Mouse (Mus musculus) hindbrain, embryonic 16.5 days (tissue): ENCODE measurements around the gene Trim17. TPM values are rescaled to one million over a fixed set of nuclear protein-coding genes. Genes with fewer than 3 reads are reported as not detected.

Experiments used
- ATAC-seq: fragments of 200-750 bp; cut with Nextera tagmentation; 2 replicates; pipeline ENCODE4 v1.8.0; 2017; ENCODE audit warnings: moderate TSS enrichment, moderate library complexity
- H3K27ac ChIP-seq: fragments of 300-500 bp; sonication (generic); 2 replicates; pipeline ENCODE4 v1.5.1; 2014; ENCODE audit warnings: low read depth, mild to moderate bottlenecking, control low read depth, low read length, moderate library complexity
- H3K27me3 ChIP-seq: fragments of 300-500 bp; sonication (generic); replicated peaks from 2 replicates; pipeline ENCODE4 v1.6.1; 2014; ENCODE audit warnings: low read length; ENCODE audit not compliant: control insufficient read depth, insufficient read depth
- H3K36me3 ChIP-seq: fragments of 300-500 bp; sonication (generic); 2 replicates; pipeline ENCODE4 v1.6.1; 2014; ENCODE audit warnings: mild to moderate bottlenecking, low read length, moderate library complexity, mixed read lengths; ENCODE audit not compliant: control insufficient read depth, insufficient read depth
- H3K4me1 ChIP-seq: fragments of 300-500 bp; sonication (generic); 2 replicates; pipeline ENCODE4 v1.6.1; 2014; ENCODE audit warnings: low read depth, low read length; ENCODE audit not compliant: control insufficient read depth, insufficient read depth
- H3K4me2 ChIP-seq: fragments of 300-500 bp; sonication (generic); 2 replicates; pipeline ENCODE4 v1.6.1; 2014; ENCODE audit warnings: mild to moderate bottlenecking, low read length, control low read depth, moderate library complexity
- H3K4me3 ChIP-seq: fragments of 300-500 bp; sonication (generic); 2 replicates; pipeline ENCODE4 v1.5.1; 2014; ENCODE audit warnings: mild to moderate bottlenecking, low read length, control low read depth, moderate library complexity
- H3K9ac ChIP-seq: fragments of 300-500 bp; sonication (generic); 2 replicates; pipeline ENCODE4 v1.6.1; 2014; ENCODE audit warnings: low read depth, mild to moderate bottlenecking, control low read depth, low read length, moderate library complexity
- H3K9me3 ChIP-seq: fragments of 300-500 bp; sonication (generic); 2 replicates; pipeline ENCODE4 v1.6.1; 2014; ENCODE audit warnings: mild to moderate bottlenecking, low read length, moderate library complexity; ENCODE audit not compliant: control insufficient read depth
- WGBS: fragments of 180-500 bp; shearing (Covaris S2); extraction: QIAGEN DNeasy Blood & Tissue Kit; methylation state at CpG from one replicate; pipeline ENCODE4 v1.1.7; 2014; 5-methylcytosine and 5-hydroxymethylcytosine counted together
- polyA plus RNA-seq: library from polyadenylated mRNA; unstranded; fragments of >200 nt; fragmentation: Nextera tagmentation; extraction: Ambion mirVana; gene quantifications from 2 replicates; pipeline ENCODE4 v1.2.1, GENCODE M21; 2015

The Trim17 gene
- polyA plus RNA-seq, 1 experiment from 2014 or later: 1.1 TPM

GRCm38 (mm10) chr11:58926651-58927050, 27.8 kb upstream of the Trim17 start:
- Histone ChIP-seq H3K4me2 (no peak overlapping the region), H3K27me3 (no peaks in the 10 kb centered on the region), H3K9ac (no peak overlapping the region), H3K36me3 (peaks cover 4% of the 10 kb centered on the region), H3K27ac (no peak overlapping the region), H3K9me3 (no peaks in the 10 kb centered on the region), H3K4me3 (no peak overlapping the region), H3K4me1 (no peaks in the 10 kb centered on the region)
- 87% methylated on average over 2 of the region's 3 CpGs for WGBS
- ATAC-seq: no peak

- Histone ChIP-seq H3K36me3 (peaks cover 8% of the 10 kb centered on the region), H3K9ac (no peak overlapping the region), H3K27me3 (no peaks in the 10 kb centered on the region), H3K9me3 (no peaks in the 10 kb centered on the region), H3K4me2 (no peak overlapping the region), H3K4me3 (no peak overlapping the region), H3K4me1 (no peaks in the 10 kb centered on the region), H3K27ac (no peak overlapping the region)
- no peak for ATAC-seq
- WGBS: 82% methylated on average over 2 of the region's 2 CpGs
These were observed 27.4 kb upstream of the Trim17 start for GRCm38 (mm10) chr11:58927053-58927452.

- no peak overlapping the region for H3K9ac ChIP-seq
- H3K4me2 ChIP-seq: peak overlapping the region; percentile 6
- no peaks in the 10 kb centered on the region for H3K9me3 ChIP-seq
- ATAC-seq: peak; percentile 56
- H3K4me1 ChIP-seq: no peaks in the 10 kb centered on the region
- H3K36me3 ChIP-seq: peaks cover 17% of the 10 kb centered on the region
- no peak overlapping the region for H3K27ac ChIP-seq
- WGBS: 39% methylated on average over 20 of the region's 20 CpGs
- no peaks in the 10 kb centered on the region for H3K27me3 ChIP-seq
- H3K4me3 ChIP-seq: no peak overlapping the region
These were observed 26.5 kb upstream of the Trim17 start for GRCm38 (mm10) chr11:58927790-58928651.

GRCm38 (mm10) chr11:58929055-58929454, 25.4 kb upstream of the Trim17 start:
- Histone ChIP-seq H3K9ac (no peak overlapping the region), H3K9me3 (no peaks in the 10 kb centered on the region), H3K27ac (no peak overlapping the region), H3K4me1 (no peaks in the 10 kb centered on the region), H3K4me2 (no peak overlapping the region), H3K27me3 (no peaks in the 10 kb centered on the region), H3K36me3 (peaks cover 21% of the 10 kb centered on the region), H3K4me3 (no peak overlapping the region)
- ATAC-seq: no peak
- WGBS: 77% methylated on average over 4 of the region's 4 CpGs

- Histone ChIP-seq H3K4me3 (no peak overlapping the region), H3K9ac (no peak overlapping the region), H3K27ac (no peak overlapping the region), H3K9me3 (no peaks in the 10 kb centered on the region), H3K4me2 (no peak overlapping the region), H3K27me3 (no peaks in the 10 kb centered on the region), H3K4me1 (no peaks in the 10 kb centered on the region), H3K36me3 (peaks cover 21% of the 10 kb centered on the region)
- no peak for ATAC-seq
- 74% methylated on average over 3 of the region's 3 CpGs for WGBS
These were observed 24.8 kb upstream of the Trim17 start for GRCm38 (mm10) chr11:58929641-58930040.

- H3K27me3 ChIP-seq: no peaks in the 10 kb centered on the region
- peaks cover 25% of the 10 kb centered on the region for H3K36me3 ChIP-seq
- 88% methylated on average over 3 of the region's 3 CpGs for WGBS
- H3K4me1 ChIP-seq: no peaks in the 10 kb centered on the region
- no peak overlapping the region for H3K4me3 ChIP-seq
- no peak overlapping the region for H3K4me2 ChIP-seq
- no peak for ATAC-seq
- no peak overlapping the region for H3K27ac ChIP-seq
- no peaks in the 10 kb centered on the region for H3K9me3 ChIP-seq
- H3K9ac ChIP-seq: no peak overlapping the region
These were observed 24.2 kb upstream of the Trim17 start for GRCm38 (mm10) chr11:58930254-58930653.

- H3K27ac ChIP-seq: no peak overlapping the region
- no peak overlapping the region for H3K4me3 ChIP-seq
- peaks cover 25% of the 10 kb centered on the region for H3K36me3 ChIP-seq
- no peak overlapping the region for H3K9ac ChIP-seq
- no peak for ATAC-seq
- 82% methylated on average over 4 of the region's 4 CpGs for WGBS
- no peak overlapping the region for H3K4me2 ChIP-seq
- no peaks in the 10 kb centered on the region for H3K9me3 ChIP-seq
- peaks cover 2% of the 10 kb centered on the region for H3K4me1 ChIP-seq
- no peaks in the 10 kb centered on the region for H3K27me3 ChIP-seq
These were observed 22.9 kb upstream of the Trim17 start for GRCm38 (mm10) chr11:58931576-58931975.

GRCm38 (mm10) chr11:58937909-58938308, 16.6 kb upstream of the Trim17 start:
- 0 out of 2 replicates have a peak, but pooled peaks have one; percentile 0 for ATAC-seq
- under 1% methylated on average over 13 of the region's 13 CpGs for WGBS

GRCm38 (mm10) chr11:58938322-58939087, 16.0 kb upstream of the Trim17 start, which contains the start of gene Rnf187:
Rnf187 (minus strand) TSS chr11:58938916.
- Histone ChIP-seq H3K9me3 (no peaks in the 10 kb centered on the region), H3K36me3 (peaks cover 5% of the 10 kb centered on the region), H3K27me3 (no peaks in the 10 kb centered on the region), H3K4me1 (peaks cover 17% of the 10 kb centered on the region), H3K4me3 (peak within 1 kb of the TSS; percentile 93), H3K9ac (peak within 1 kb of the TSS; percentile 99), H3K4me2 (peak within 1 kb of the TSS; percentile 72), H3K27ac (peak within 1 kb of the TSS; percentile 96)
- WGBS: under 1% methylated on average over 67 of the region's 95 CpGs
- ATAC-seq: peak; percentile 98

More at GRCm38 (mm10) chr11:58937909-58938308, 16.6 kb upstream of the Trim17 start:
- H3K4me3 ChIP-seq: peak overlapping the region; percentile 93
- H3K27ac ChIP-seq: peak overlapping the region; percentile 96
- H3K9ac ChIP-seq: peak overlapping the region; percentile 99
- H3K27me3 ChIP-seq: no peaks in the 10 kb centered on the region
- no peaks in the 10 kb centered on the region for H3K9me3 ChIP-seq
- H3K4me1 ChIP-seq: peaks cover 17% of the 10 kb centered on the region
- H3K36me3 ChIP-seq: peaks cover 9% of the 10 kb centered on the region
- H3K4me2 ChIP-seq: peak overlapping the region; percentile 72
